Mouse (Mus musculus) heart, embryonic 14.5 days (tissue): ENCODE results near the gene Maneal. TPM values are rescaled to one million over a fixed set of nuclear protein-coding genes. Genes with fewer than 3 reads are reported as not detected.

ENCODE experiments used
- ATAC-seq: fragments of 200-750 bp; cut with Nextera tagmentation; 2 replicates; pipeline ENCODE4 v1.8.0; 2017; ENCODE audit warnings: low read depth, moderate TSS enrichment; ENCODE audit not compliant: insufficient number of reproducible peaks, insufficient read depth, low FRiP score
- H3K27ac ChIP-seq, 2 experiments: fragments of 200-500 bp in 1 of 2; fragments of 300-500 bp in 1 of 2; sonication (generic) in 1 of 2; replicated peaks in 1 of 2; 2 replicates each; pipeline ENCODE4 v1.5.1; 2012 to 2014; ENCODE audit warnings: low read depth in 2 of 2, low read length in 2 of 2, control low read depth in 1 of 2, mild to moderate bottlenecking in 1 of 2, mixed read lengths in 1 of 2; ENCODE audit not compliant: control insufficient read depth in 1 of 2, insufficient read depth in 1 of 2
- H3K27me3 ChIP-seq: fragments of 300-500 bp; sonication (generic); 2 replicates; pipeline ENCODE4 v1.6.1; 2014; ENCODE audit warnings: mild to moderate bottlenecking, low read length, control low read depth; ENCODE audit not compliant: control insufficient read depth, insufficient read depth
- H3K36me3 ChIP-seq: fragments of 300-500 bp; sonication (generic); 2 replicates; pipeline ENCODE4 v1.6.1; 2014; ENCODE audit warnings: mild to moderate bottlenecking, control low read depth, low read length, mixed read lengths; ENCODE audit not compliant: control insufficient read depth, insufficient read depth
- H3K4me1 ChIP-seq, 2 experiments: fragments of 200-500 bp in 1 of 2; fragments of 300-500 bp in 1 of 2; sonication (generic) in 1 of 2; 2 replicates each; pipeline ENCODE4 v1.6.1; 2012 to 2014; ENCODE audit warnings: low read length in 2 of 2, control low read depth in 1 of 2, mixed read lengths in 1 of 2; ENCODE audit not compliant: control insufficient read depth in 2 of 2, insufficient read depth in 2 of 2
- H3K4me2 ChIP-seq: fragments of 300-500 bp; sonication (generic); 2 replicates; pipeline ENCODE4 v1.6.1; 2014; ENCODE audit warnings: mild to moderate bottlenecking, low read length
- H3K4me3 ChIP-seq, 2 experiments: fragments of 200-500 bp in 1 of 2; fragments of 300-500 bp in 1 of 2; sonication (generic) in 1 of 2; 2 replicates each; pipeline ENCODE4 v1.5.1; 2012 to 2014; ENCODE audit warnings: low read length in 2 of 2, mild to moderate bottlenecking in 2 of 2, control low read depth in 1 of 2, low read depth in 1 of 2, moderate library complexity in 1 of 2; ENCODE audit not compliant: control insufficient read depth in 1 of 2, insufficient read depth in 1 of 2
- H3K9ac ChIP-seq: fragments of 300-500 bp; sonication (generic); 2 replicates; pipeline ENCODE4 v1.6.1; 2014; ENCODE audit warnings: mild to moderate bottlenecking, low read length
- H3K9me3 ChIP-seq: fragments of 300-500 bp; sonication (generic); 2 replicates; pipeline ENCODE4 v1.6.1; 2016; ENCODE audit warnings: low read length, control low read depth; ENCODE audit not compliant: control insufficient read depth
- WGBS: fragments of 180-500 bp; shearing (Covaris S2); extraction: QIAGEN DNeasy Blood & Tissue Kit; methylation state at CpG from one replicate; pipeline ENCODE4 v1.1.7; 2014; 5-methylcytosine and 5-hydroxymethylcytosine counted together
- polyA plus RNA-seq: library from polyadenylated mRNA; unstranded; fragments of >200 nt; fragmentation: Nextera tagmentation; extraction: Ambion mirVana; gene quantifications from 2 replicates; pipeline ENCODE4 v1.2.1, GENCODE M21; 2014

The Maneal gene
- polyA plus RNA-seq, 1 experiment from 2014 or later: 0.14 TPM

DNA sequence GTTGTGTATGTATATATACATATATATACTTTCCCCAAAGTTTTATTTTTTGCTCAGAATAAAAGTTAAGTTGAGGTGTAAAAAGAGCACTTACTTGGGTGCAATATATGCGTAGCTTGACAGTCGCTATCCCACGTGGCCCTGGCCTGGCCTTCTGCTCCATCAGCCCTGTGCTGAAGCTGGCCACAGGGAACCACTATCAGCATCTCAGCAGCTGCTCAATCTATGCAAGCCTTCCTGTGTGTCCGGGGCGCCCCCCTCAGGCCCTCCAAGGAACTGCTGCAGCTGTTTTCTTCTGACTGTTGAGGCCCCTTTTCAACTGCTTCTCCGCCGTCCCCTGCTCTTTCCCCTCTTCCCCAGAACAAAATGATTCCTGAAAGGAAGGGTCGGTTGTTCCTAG is 14.4 kb downstream of the Maneal start:
- no peak overlapping the region for H3K27ac ChIP-seq
- H3K4me1 ChIP-seq: peaks cover 10 to 18% of the 10 kb centered on the region in 2 experiments
- WGBS: 11% methylated on average over 8 of the region's 8 CpGs
- peaks cover 25% of the 10 kb centered on the region for H3K36me3 ChIP-seq
- no peak overlapping the region for H3K4me2 ChIP-seq
- no peak overlapping the region; the same call in 1 of the 2 replicates for H3K9ac ChIP-seq
- ATAC-seq: no peak
- no peaks in the 10 kb centered on the region for H3K27me3 ChIP-seq
- H3K4me3 ChIP-seq: no peak overlapping the region
- H3K9me3 ChIP-seq: no peaks in the 10 kb centered on the region

DNA sequence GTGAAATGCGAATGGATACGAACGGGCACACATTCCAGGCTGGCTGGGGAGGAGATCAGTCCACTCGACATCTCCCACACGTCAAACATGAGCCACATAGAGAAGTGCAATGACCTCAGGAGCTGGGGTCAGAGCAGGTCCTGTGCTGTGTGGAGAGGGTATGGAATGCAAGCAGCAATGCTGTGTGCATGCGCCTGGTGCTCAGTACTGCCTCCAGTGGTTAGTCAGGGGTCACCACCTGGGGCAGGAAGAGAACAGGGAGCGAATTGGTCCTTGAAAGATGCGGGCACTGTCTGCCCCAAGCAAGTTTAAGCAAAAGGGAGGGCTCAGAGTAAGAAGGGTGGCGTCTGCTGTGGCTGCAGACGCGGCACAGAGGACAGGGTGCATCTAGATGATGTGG is 18.5 kb downstream of the Maneal start:
- Histone ChIP-seq H3K36me3 (peaks cover 63% of the 10 kb centered on the region), H3K4me2 (no peak overlapping the region), H3K9me3 (0 out of 2 replicates have a peak, but pooled peaks cover 3% of the 10 kb centered on the region), H3K4me3 (no peak overlapping the region), H3K4me1 (peaks cover 0 to 4% of the 10 kb centered on the region in 2 experiments; a peak in 1 of 4 replicates), H3K27ac (no peak overlapping the region), H3K27me3 (no peaks in the 10 kb centered on the region), H3K9ac (no peak overlapping the region)
- 46% methylated on average over 11 of the region's 11 CpGs for WGBS
- no peak; the same call in 1 of the 2 replicates for ATAC-seq

DNA sequence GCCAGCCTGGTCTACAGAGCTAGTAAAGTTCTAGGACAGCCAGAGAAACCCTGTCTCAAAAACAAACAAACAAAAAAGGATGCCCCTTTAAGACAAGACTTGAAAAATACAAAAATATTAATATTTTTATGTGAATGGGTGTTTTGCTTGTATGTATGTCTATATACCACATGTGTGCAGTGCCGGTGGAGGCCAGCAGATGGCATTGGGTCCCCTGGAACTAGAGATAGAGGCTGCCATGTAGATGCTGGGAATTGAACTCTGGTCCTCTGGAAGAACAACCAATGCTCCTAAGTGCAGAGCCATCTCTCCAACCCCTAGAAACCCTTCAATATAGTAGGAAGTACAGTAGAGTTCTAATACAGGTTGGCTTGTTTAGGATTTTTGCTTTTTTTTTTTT is 21.0 kb downstream of the Maneal start:
- H3K27me3 ChIP-seq: no peaks in the 10 kb centered on the region
- WGBS: 90% methylated on average over 1 of the region's 1 CpGs
- H3K36me3 ChIP-seq: peaks cover 73% of the 10 kb centered on the region
- H3K9me3 ChIP-seq: 0 out of 2 replicates have a peak, but pooled peaks cover 3% of the 10 kb centered on the region
- no peak overlapping the region for H3K27ac ChIP-seq
- no peak overlapping the region for H3K4me2 ChIP-seq
- no peaks in the 10 kb centered on the region for H3K4me1 ChIP-seq
- H3K4me3 ChIP-seq: no peak overlapping the region
- no peak for ATAC-seq
- no peak overlapping the region for H3K9ac ChIP-seq

DNA sequence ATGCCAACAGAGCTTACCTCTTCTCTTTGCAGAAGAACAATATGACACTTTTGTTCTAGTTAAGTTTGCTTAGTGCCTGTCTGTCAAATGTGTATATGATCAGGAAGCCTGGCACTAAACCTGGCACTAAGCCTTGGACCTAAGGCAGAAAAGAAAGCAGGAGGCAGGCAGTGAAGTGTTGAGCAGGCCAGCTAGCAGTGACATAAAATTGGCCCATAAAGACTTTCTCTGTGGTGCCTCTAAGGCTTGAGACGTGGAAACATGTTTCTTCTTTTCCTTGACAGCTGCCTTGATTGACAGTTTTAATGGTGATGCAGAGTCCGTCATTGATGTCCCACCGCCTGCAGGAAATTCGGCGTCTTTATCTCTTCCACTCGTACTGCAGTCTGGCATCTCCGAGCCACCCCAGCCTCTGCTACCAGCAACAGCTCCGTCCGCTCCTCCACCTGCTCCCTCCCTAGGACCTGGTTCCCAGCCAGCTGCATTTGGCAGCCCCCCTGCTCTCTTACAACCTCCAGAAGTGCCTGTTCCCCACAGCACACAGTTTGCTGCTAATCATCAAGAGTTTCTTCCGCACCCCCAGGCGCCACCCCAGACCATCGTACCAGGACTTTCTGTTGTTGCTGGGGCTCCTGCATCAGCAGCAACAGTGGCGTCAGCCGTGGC is 23.8 kb downstream of the Maneal start:
- H3K4me3 ChIP-seq: no peak overlapping the region
- H3K36me3 ChIP-seq: peaks cover 57% of the 10 kb centered on the region
- no peaks in the 10 kb centered on the region for H3K27me3 ChIP-seq
- no peak overlapping the region for H3K4me2 ChIP-seq
- no peak overlapping the region for H3K27ac ChIP-seq
- no peaks in the 10 kb centered on the region for H3K4me1 ChIP-seq
- 0 out of 2 replicates have a peak, but pooled peaks cover 3% of the 10 kb centered on the region for H3K9me3 ChIP-seq
- no peak overlapping the region for H3K9ac ChIP-seq
- ATAC-seq: no peak
- 77% methylated on average over 14 of the region's 14 CpGs for WGBS

DNA sequence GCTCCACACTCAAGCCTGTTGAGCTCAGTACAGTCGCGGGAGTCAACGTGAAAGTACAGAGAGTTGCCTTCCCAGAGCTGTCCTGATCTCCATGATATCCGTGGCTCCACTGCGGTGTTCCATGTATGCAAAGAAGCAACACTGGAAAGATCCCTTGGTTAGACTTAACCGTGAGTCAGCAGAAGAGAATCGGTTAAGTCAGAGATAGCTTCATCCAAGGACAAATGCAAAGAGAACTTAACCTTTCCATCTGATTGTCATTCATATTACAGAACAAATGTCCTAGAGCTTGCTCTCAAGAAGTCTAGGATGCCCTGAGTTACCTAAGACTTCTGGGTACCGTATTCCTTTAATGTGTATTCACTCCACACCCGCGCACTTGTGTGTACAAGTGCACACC is 29.2 kb downstream of the Maneal start:
- 96% methylated on average over 10 of the region's 10 CpGs for WGBS
- Histone ChIP-seq H3K4me1 (no peaks in the 10 kb centered on the region), H3K27ac (no peak overlapping the region), H3K36me3 (peaks cover 34% of the 10 kb centered on the region), H3K9me3 (no peaks in the 10 kb centered on the region), H3K4me3 (no peak overlapping the region), H3K27me3 (no peaks in the 10 kb centered on the region), H3K4me2 (no peak overlapping the region), H3K9ac (no peak overlapping the region)
- no peak for ATAC-seq

DNA sequence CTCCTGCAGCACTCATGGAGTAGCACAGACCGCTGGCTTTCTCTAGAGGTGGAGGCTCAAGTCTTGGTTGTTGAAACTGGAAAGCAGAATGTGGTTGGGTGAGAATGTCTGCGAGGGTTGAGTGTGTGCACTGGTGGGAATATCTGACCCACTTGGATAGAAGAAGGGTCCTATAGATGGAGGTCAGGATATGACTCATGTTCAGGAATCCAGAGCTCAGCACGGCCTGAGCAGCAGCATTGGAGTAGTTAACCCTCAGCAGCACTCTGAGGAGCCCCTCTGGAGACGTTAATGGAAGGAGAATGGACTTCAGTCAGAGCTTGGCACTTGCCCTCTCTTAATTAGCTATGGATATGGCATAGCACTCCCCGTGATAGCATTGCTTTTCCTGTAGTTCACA is 32.3 kb downstream of the Maneal start:
- H3K4me2 ChIP-seq: no peak overlapping the region
- peaks cover 52% of the 10 kb centered on the region for H3K36me3 ChIP-seq
- H3K9ac ChIP-seq: no peak overlapping the region
- WGBS: 70% methylated on average over 5 of the region's 5 CpGs
- no peaks in the 10 kb centered on the region for H3K27me3 ChIP-seq
- ATAC-seq: no peak; the same call in 1 of the 2 replicates
- H3K4me3 ChIP-seq: no peak overlapping the region
- H3K27ac ChIP-seq: no peak overlapping the region
- H3K9me3 ChIP-seq: no peaks in the 10 kb centered on the region
- H3K4me1 ChIP-seq: no peaks in the 10 kb centered on the region

DNA sequence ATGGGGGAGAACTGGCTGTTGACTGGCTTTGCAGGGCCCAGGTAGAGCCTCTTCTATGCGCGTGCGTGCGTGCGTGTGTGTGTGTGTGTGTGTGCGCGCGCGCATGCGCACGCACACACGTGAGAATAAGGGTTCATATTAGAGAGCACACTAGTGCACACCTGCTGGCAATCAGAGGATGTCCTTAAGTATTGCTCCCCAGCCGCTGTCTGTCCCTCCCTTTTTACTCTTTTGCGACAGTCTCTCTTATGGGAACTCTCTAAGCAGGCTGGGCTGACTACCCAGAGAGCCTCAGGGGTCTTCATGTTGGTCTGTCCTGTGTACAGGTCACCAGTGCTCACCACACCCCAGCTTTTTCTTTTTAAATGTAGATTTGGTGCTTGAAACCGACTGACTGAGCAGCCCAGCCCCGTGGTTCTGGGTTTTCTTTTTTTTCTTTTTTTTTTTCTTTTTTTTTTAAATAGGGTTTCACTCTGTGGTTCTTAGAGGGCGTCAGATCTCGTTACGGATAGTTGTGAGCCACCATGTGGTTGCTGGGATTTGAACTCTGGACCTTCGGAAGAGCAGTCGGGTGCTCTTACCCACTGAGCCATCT is 36.5 kb downstream of the Maneal start:
- 95% methylated on average over 21 of the region's 21 CpGs for WGBS
- no peak for ATAC-seq
- no peaks in the 10 kb centered on the region for H3K27me3 ChIP-seq
- H3K36me3 ChIP-seq: peaks cover 70% of the 10 kb centered on the region
- H3K4me1 ChIP-seq: no peaks in the 10 kb centered on the region
- no peaks in the 10 kb centered on the region for H3K9me3 ChIP-seq
- no peak overlapping the region for H3K27ac ChIP-seq
- H3K9ac ChIP-seq: no peak overlapping the region
- H3K4me3 ChIP-seq: no peak overlapping the region
- no peak overlapping the region for H3K4me2 ChIP-seq
